Comparison of ENCODE assay signal across 17 mouse cellular contexts in the genomic region with DNA sequence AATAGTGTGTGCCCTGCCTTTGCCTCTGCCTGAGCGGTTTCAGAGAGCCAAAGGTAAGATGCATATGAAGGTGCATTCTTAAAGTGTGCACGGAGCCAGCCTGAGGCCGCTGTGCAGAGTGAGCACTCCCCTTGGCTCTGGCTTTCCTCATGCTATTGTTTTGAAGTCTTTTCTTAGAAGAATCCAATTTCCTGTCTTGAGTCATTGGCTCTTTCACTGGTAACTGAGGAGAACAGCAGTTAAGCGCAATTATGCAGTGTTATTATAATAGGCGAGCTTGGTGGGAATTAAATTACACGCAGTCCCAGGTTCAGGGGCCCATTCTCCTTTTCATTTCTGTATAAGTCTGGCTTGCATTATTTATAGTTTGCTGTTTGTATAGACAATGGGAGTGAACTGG. TPM values are rescaled to one million over a fixed set of nuclear protein-coding genes. Genes with fewer than 3 reads are reported as not detected.
DNase-seq lines count a peak whose midpoint lies in the region; ATAC-seq and TF ChIP-seq lines count a peak whose summit lies in the region.
"Had no signal": no experiment of that assay in that cellular context is flagged by ENCODE, and none has a peak within 500 bp of the region (broad histone marks: within the 10 kb centered on the region; RNA-seq: fewer than 3 reads in every experiment).

No protein-coding gene starts in this region.

- DNase-seq in hindbrain, embryonic 14.5 days (ENCODE audit: low spot score), result peak; percentile 28
- DNase-seq in hindbrain, embryonic 11.5 days (ENCODE audit: low spot score), result no peak
- peak; percentile 59 for DNase-seq in brain, adult 2 months (ENCODE audit: low read depth, low spot score)
- peak; percentile 80 for DNase-seq in embryonic facial prominence, embryonic 14.5 days (ENCODE audit: low spot score)
- peak; percentile 7 for DNase-seq in hindbrain, postnatal 0 days (ENCODE audit: low spot score)
- DNase-seq in gastrocnemius, adult 8-10 months (ENCODE audit: low spot score in 2 of 2), result no peak
- DNase-seq in kidney, adult 9 months, result no peak
- DNase-seq: cerebellum, adult 8-10 months; gastrocnemius, postnatal 14 days; heart, postnatal 10 days; kidney, postnatal 14 days; layer of hippocampus, postnatal 36 days; lung, postnatal 14 days; thymus, adult 2 months had no signal

- peak overlapping the region; percentile 32; the same call in 1 of the 2 replicates for H3K27ac ChIP-seq in hindbrain, embryonic 14.5 days
- no peak overlapping the region for H3K27ac ChIP-seq in hindbrain, embryonic 11.5 days (ENCODE audit: low read depth, low read length)
- peak overlapping the region; percentile 52; the same call in 1 of the 2 replicates for H3K27ac ChIP-seq in embryonic facial prominence, embryonic 14.5 days (replicated peaks; ENCODE audit: low read depth, low read length)
- H3K27ac ChIP-seq in hindbrain, postnatal 0 days, result no peak overlapping the region
- H3K27ac ChIP-seq in kidney, embryonic 14.5 days (ENCODE audit: low read depth, low read length), result no peak overlapping the region
- H3K27ac ChIP-seq: intestine, embryonic 15.5 days had no signal

- H3K4me1 ChIP-seq in hindbrain, embryonic 14.5 days (replicated peaks; ENCODE audit: control insufficient read depth, insufficient read depth, low read length), result no peaks in the 10 kb centered on the region; the same call in 1 of the 2 replicates
- no peaks in the 10 kb centered on the region for H3K4me1 ChIP-seq in hindbrain, embryonic 11.5 days (replicated peaks; ENCODE audit: control insufficient read depth, insufficient read depth, low read length)
- no peaks in the 10 kb centered on the region; the same call in 1 of the 2 replicates for H3K4me1 ChIP-seq in embryonic facial prominence, embryonic 14.5 days (ENCODE audit: control insufficient read depth, insufficient read depth, low read length)
- H3K4me1 ChIP-seq in hindbrain, postnatal 0 days (ENCODE audit: insufficient read depth, low read length), result no peaks in the 10 kb centered on the region
- no peaks in the 10 kb centered on the region for H3K4me1 ChIP-seq in kidney, embryonic 14.5 days (ENCODE audit: control insufficient read depth, insufficient read depth, low read length)
- H3K4me1 ChIP-seq: intestine, embryonic 15.5 days had no signal

- 0 out of 2 replicates have a peak overlapping the region, but pooled peaks have one; percentile 16 for H3K9ac ChIP-seq in hindbrain, embryonic 14.5 days
- no peak overlapping the region for H3K9ac ChIP-seq in hindbrain, embryonic 11.5 days (ENCODE audit: low read depth, low read length)
- H3K9ac ChIP-seq in embryonic facial prominence, embryonic 14.5 days (ENCODE audit: low read depth, low read length), result no peak overlapping the region
- H3K9ac ChIP-seq in hindbrain, postnatal 0 days (replicated peaks; ENCODE audit: low read length), result no peak overlapping the region
- H3K9ac ChIP-seq in kidney, embryonic 14.5 days (ENCODE audit: low read depth, low read length), result no peak overlapping the region
- H3K9ac ChIP-seq: intestine, embryonic 15.5 days had no signal

- no peak for TF ChIP-seq CTCF in hindbrain, postnatal 0 days (IDR thresholded peaks at IDR 0.05; ENCODE audit: low read depth)

- H3K27me3 ChIP-seq in hindbrain, embryonic 14.5 days (ENCODE audit: control insufficient read depth, insufficient read depth, low read length), result no peaks in the 10 kb centered on the region
- no peaks in the 10 kb centered on the region for H3K27me3 ChIP-seq in hindbrain, embryonic 11.5 days (ENCODE audit: control insufficient read depth, insufficient read depth, low read length)
- no peaks in the 10 kb centered on the region for H3K27me3 ChIP-seq in embryonic facial prominence, embryonic 14.5 days (replicated peaks; ENCODE audit: control insufficient read depth, insufficient read depth, low read length)
- no peaks in the 10 kb centered on the region for H3K27me3 ChIP-seq in hindbrain, postnatal 0 days (ENCODE audit: insufficient read depth, low read length)
- no peaks in the 10 kb centered on the region for H3K27me3 ChIP-seq in kidney, embryonic 14.5 days (ENCODE audit: control insufficient read depth, insufficient read depth, low read length)
- H3K27me3 ChIP-seq: intestine, embryonic 15.5 days; Patski had no signal

- H3K36me3 ChIP-seq in hindbrain, embryonic 14.5 days (replicated peaks; ENCODE audit: control insufficient read depth, insufficient read depth), result peaks cover 39% of the 10 kb centered on the region
- no peaks in the 10 kb centered on the region for H3K36me3 ChIP-seq in hindbrain, embryonic 11.5 days (ENCODE audit: control insufficient read depth, insufficient read depth, low read length)
- peaks cover 32% of the 10 kb centered on the region for H3K36me3 ChIP-seq in embryonic facial prominence, embryonic 14.5 days (ENCODE audit: control insufficient read depth, insufficient read depth, low read length)
- H3K36me3 ChIP-seq in hindbrain, postnatal 0 days (ENCODE audit: insufficient read depth, low read length), result peaks cover 18% of the 10 kb centered on the region; the same call in 1 of the 2 replicates
- H3K36me3 ChIP-seq in kidney, embryonic 14.5 days (ENCODE audit: control insufficient read depth, insufficient read depth, low read length), result peaks cover 11% of the 10 kb centered on the region

- 66% methylated on average over 6 of the region's 6 CpGs for WGBS in hindbrain, embryonic 14.5 days
- WGBS in hindbrain, embryonic 11.5 days, result 76% methylated on average over 6 of the region's 6 CpGs
- 48% methylated on average over 6 of the region's 6 CpGs for WGBS in embryonic facial prominence, embryonic 14.5 days
- 54% methylated on average over 6 of the region's 6 CpGs for WGBS in hindbrain, postnatal 0 days
- WGBS in kidney, embryonic 14.5 days, result 66% methylated on average over 6 of the region's 6 CpGs

- no peaks in the 10 kb centered on the region for H3K9me3 ChIP-seq in hindbrain, embryonic 14.5 days (ENCODE audit: control insufficient read depth, low read length)
- no peaks in the 10 kb centered on the region for H3K9me3 ChIP-seq in hindbrain, embryonic 11.5 days (ENCODE audit: control insufficient read depth, low read length)
- H3K9me3 ChIP-seq in embryonic facial prominence, embryonic 14.5 days (ENCODE audit: control insufficient read depth, low read length), result no peaks in the 10 kb centered on the region
- no peaks in the 10 kb centered on the region for H3K9me3 ChIP-seq in hindbrain, postnatal 0 days (ENCODE audit: low read length)
- H3K9me3 ChIP-seq in kidney, embryonic 14.5 days (ENCODE audit: control insufficient read depth, low read length), result no peaks in the 10 kb centered on the region
- H3K9me3 ChIP-seq: intestine, embryonic 15.5 days had no signal

- peak; percentile 51; the same call in 1 of the 2 replicates for ATAC-seq in hindbrain, embryonic 14.5 days (ENCODE audit: low FRiP score)
- no peak for ATAC-seq in hindbrain, embryonic 11.5 days (ENCODE audit: low FRiP score)
- ATAC-seq in embryonic facial prominence, embryonic 14.5 days (ENCODE audit: low read depth), result peak; percentile 71
- ATAC-seq in hindbrain, postnatal 0 days, result peak; percentile 50
- no peak for ATAC-seq in kidney, embryonic 14.5 days (ENCODE audit: low FRiP score, low TSS enrichment)
- ATAC-seq: intestine, embryonic 15.5 days; Patski had no signal

- no peak overlapping the region for H3K4me3 ChIP-seq in hindbrain, embryonic 14.5 days (replicated peaks; ENCODE audit: low read length)
- H3K4me3 ChIP-seq in hindbrain, embryonic 11.5 days (ENCODE audit: low read depth, low read length), result no peak overlapping the region
- H3K4me3 ChIP-seq in embryonic facial prominence, embryonic 14.5 days (ENCODE audit: low read depth, low read length), result no peak overlapping the region
- H3K4me3 ChIP-seq in hindbrain, postnatal 0 days (ENCODE audit: low read length), result no peak overlapping the region
- H3K4me3 ChIP-seq in kidney, embryonic 14.5 days (ENCODE audit: low read length), result no peak overlapping the region
- H3K4me3 ChIP-seq: intestine, embryonic 15.5 days had no signal

- H3K4me2 ChIP-seq in hindbrain, embryonic 14.5 days (replicated peaks), result no peak overlapping the region
- H3K4me2 ChIP-seq in hindbrain, embryonic 11.5 days (replicated peaks; ENCODE audit: low read depth, low read length), result no peak overlapping the region
- no peak overlapping the region for H3K4me2 ChIP-seq in embryonic facial prominence, embryonic 14.5 days (ENCODE audit: low read depth, low read length)
- no peak overlapping the region for H3K4me2 ChIP-seq in hindbrain, postnatal 0 days (ENCODE audit: low read depth, low read length)
- no peak overlapping the region for H3K4me2 ChIP-seq in kidney, embryonic 14.5 days (replicated peaks; ENCODE audit: low read depth, low read length)
- H3K4me2 ChIP-seq: intestine, embryonic 15.5 days had no signal

RNA-seq across cellular contexts. Expression of gene Ccdc93, which starts 21.6 kb away (rescaled TPM):
- 10.3 and 10.6 TPM in 2 replicates for polyA plus RNA-seq in hindbrain, embryonic 14.5 days (2014; fragmentation: Nextera tagmentation; extraction: Ambion mirVana)
- polyA plus RNA-seq in hindbrain, embryonic 11.5 days (2014; fragmentation: Nextera tagmentation; extraction: Ambion mirVana), result 8.7 and 11.1 TPM in 2 replicates
- polyA plus RNA-seq in embryonic facial prominence, embryonic 14.5 days (2014; fragmentation: Nextera tagmentation; extraction: Ambion mirVana), result 11.7 and 12.0 TPM in 2 replicates
- 14.6 and 15.4 TPM in 2 replicates for total RNA-seq in hindbrain, postnatal 0 days (2014; rRNA removed)
- polyA plus RNA-seq in hindbrain, postnatal 0 days (2015; fragmentation: Nextera tagmentation; extraction: Ambion mirVana), result 6.1 and 7.4 TPM in 2 replicates
- total RNA-seq in gastrocnemius, adult 8-10 months (2022), result 1 to 10 TPM; 6.8 to 9.4 (median 7.9) TPM
- 6.6 and 11.3 TPM in 2 replicates for polyA plus RNA-seq in kidney, embryonic 14.5 days (2014; fragmentation: Nextera tagmentation; extraction: Ambion mirVana)

Comparison
In these comparisons a context has a peak if more than half of its experiments do, and no peak if none do; other contexts are left out.
1. ATAC-seq: peak in hindbrain, embryonic 14.5 days (single experiment), embryonic facial prominence, embryonic 14.5 days (single experiment) and hindbrain, postnatal 0 days (single experiment); none in hindbrain, embryonic 11.5 days (single experiment) and kidney, embryonic 14.5 days (single experiment).
2. DNase-seq: peak in hindbrain, embryonic 14.5 days (single experiment), brain, adult 2 months (single experiment), embryonic facial prominence, embryonic 14.5 days (single experiment) and hindbrain, postnatal 0 days (single experiment); none in hindbrain, embryonic 11.5 days (single experiment), gastrocnemius, adult 8-10 months (0 of 2) and kidney, adult 9 months (single experiment).
3. H3K27ac ChIP-seq: peak in hindbrain, embryonic 14.5 days (single experiment) and embryonic facial prominence, embryonic 14.5 days (single experiment); none in hindbrain, embryonic 11.5 days (single experiment), hindbrain, postnatal 0 days (single experiment) and kidney, embryonic 14.5 days (single experiment).